Mouse (Mus musculus) urinary bladder, adult 18-20 months (tissue): ENCODE results near the gene Usp21.

Experiments used
- DNase-seq, 2 experiments: peaks; one replicate each; pipeline ENCODE4 v3.0.0; 2022; ENCODE audit warnings: low spot score in 2 of 2, mixed read lengths in 2 of 2

The Usp21 gene

DNA sequence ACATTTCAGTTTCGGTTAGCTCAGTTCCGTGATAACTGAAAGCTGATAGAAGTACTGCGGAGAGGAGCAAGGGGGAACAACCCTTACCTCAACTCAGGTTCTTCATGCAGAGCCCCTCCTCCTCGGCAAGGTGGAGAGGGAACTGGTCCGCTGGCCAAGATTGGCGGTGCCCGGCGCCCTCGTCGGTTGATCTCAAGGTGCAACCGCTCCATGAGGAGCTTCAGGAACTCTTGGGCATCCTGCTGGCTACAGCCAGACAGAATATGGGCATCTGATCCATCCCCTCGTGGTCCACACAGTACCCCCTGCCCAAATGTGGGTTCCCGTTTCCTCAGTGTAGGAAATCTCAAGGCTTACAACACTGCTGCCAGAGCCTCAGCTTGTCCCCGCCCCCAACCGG is 3.3 kb downstream of the Usp21 start:
- no peak for DNase-seq

DNA sequence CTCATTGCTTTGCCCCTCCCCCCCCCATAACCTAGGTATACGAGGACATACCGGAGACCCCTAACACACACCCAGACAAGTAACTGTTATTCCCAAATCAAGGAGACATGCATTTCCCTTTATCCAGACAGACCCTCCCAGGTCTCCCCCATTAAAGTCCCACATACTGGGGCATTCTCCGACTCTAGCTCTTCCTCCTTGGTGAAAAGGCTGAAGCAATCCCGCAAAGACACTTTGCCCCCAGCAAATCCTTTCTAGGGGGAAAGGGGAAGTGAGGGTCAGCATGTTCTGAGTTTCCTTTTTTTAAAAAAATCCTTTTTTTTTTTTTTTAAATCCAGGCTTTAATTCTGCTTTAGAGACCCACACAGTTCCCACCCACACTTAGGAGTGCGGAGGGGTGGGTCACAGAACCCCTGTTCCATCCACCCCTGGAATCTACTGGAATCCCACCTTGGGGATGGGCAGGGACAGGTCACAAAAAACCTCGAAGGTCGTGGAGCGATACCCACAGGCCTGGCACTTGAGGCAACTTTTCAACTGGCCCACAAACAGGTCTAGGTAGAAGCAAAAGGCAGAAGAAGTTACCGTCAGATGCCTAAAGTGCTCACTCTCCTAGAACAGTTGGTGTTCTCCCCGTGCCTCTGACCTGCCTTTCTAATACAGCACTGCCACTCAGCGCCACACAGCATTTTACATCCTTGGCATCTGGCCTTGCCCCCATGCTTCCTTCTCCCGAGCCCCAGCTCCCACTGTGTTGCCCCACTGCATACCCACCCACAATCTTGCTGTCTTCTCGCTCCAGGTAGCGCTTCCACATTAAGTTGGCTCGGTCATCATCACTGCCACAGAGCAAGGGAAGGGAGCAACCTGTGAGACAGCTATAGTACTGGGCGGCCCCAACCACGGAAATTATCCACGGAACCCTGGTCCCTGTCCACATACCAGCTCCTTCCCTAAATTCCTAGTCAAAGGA is 4.3 kb downstream of the Usp21 start:
- DNase-seq, result no peak

DNA sequence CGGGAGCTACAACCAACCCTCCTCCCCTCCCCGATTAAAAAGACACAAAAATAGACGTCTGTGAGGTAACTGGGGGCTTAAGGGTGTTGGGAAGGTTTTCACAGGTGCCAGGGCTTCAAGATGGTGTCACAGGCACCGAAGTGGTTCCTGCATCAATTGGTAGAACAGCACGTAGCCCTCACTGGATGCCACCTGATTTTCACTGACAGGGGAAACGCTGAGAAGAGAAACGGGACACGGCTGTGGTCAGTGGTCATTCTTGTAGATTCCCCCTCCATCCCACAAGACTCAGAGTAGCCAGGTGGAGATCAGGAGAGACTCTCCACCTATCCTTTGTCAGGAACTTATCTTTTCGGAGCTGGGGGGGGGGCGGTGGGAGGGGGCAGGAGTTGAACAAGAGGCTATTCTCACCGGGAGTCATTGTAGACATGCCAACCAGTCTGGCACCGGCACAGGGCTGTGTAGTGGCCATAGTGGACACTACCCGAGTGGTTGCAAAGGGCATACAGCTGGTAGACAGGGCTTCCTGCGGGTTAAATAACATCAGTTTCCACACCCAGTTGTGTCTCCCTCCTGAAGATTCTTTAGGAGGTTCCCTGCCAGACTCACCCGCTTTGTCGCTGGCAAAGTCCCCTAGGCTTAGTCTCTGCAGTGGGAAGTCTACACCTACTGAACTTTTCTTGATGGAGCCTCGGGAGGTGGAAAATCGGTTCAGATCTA is 5.5 kb downstream of the Usp21 start:
- peak in 1 of 2 experiments; percentile 0 for DNase-seq

DNA sequence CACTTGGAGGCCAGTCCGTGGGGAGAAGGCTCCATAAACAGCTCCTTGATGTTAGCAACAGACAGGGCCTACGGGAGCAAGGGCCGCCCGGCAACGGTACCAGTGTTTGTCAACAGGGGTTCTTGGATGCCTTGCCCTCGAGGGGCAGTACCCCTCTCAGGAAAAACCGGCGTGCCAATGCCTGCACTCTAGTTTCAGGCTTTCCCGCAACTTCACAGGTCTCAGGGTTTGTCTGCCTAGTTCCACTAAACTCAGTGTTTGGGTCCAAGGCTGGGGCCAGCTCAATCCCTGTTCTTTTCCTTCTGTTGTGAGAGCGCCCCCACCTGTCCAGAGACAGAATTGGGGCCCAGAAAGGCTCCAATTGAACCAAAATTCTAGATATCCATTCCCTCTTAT is 6.3 kb downstream of the Usp21 start:
- DNase-seq, result peak; percentile 67 to 88

DNA sequence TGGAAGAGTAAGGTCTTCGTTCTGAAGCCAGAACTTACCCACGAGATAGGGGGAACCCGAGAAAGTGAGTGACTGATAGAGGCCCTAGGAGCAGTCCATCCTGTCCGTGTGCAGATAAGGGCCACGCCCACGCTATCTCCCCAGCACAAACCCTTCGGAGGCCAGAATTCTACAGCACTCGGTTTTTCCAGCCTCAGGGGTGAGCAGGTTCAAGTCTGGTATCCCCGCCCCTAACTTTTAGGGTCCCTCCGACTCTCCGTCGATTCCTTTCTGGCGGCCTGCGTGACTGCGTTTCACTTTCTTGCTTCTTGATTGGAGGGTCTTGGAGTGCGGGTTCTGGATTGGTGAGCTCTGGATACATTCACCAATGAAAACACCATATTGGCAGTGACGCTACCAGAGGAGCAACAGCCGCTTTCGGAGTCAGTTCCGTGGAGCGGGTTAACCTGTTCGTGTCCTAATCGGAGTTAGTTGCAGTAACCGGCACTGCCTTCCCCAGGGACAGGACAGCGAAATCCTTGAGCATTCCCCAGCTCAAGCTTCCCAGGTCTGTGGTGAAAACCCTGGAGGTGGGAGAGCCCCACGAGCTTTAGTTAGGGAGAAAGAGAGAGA is 6.8 kb downstream of the Usp21 start, which contains the start of gene Ppox:
TSS of gene Ppox (minus strand) at position 271 of the 612 bp plus-strand sequence.
- peak; percentile 73 to 93 for DNase-seq

DNA sequence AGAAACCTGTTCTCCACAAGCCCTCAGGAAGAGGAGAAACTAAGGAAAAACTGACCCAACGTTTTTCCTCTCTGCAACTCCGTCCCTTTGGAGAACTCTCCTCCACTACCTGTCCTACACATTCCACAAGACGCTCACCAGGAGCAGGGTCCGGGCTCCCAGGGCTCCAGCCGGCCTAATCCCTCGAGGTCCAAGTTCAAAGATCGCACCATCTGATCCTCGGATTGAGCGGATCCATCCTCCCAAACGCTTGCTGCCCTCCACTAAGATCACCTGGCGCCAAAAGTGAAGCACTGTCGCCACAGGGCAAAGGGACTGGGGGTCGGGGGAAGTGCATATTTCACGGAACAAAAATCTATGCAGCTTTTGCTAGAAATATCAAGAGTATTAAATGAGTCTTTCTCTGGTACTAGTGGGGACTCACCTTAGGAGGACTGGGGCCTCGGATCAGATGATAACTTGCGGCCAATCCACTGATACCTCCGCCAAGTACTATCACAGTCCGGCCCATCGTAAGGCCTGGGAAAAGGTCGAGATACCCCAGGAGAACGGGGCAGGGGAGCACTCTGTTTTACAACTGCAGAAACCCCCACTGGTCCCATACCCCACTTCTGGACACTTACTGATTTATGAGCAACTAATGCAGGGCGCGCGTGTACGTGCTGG is 7.4 kb downstream of the Usp21 start:
- DNase-seq, result no peak

DNA sequence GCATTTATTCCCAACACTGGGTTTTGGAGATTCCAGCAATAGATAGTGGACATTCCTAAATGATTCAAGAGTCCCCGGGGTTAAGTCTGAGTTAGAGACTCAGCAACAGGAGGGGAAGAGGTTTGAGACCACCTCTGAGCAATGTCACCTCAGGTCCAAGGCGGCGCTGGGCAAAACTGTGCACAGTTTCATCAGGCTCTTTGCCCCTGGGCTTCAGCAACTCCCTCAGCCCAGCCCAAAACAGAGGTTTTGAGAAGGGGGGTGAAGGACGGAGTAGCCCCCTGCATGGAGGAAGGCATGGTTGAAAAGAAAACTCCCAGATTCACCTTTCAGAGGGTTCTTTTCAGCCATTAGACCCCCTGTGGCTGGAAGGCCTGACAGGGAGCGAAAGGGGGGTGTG is 8.1 kb downstream of the Usp21 start:
- DNase-seq, result no peak

DNA sequence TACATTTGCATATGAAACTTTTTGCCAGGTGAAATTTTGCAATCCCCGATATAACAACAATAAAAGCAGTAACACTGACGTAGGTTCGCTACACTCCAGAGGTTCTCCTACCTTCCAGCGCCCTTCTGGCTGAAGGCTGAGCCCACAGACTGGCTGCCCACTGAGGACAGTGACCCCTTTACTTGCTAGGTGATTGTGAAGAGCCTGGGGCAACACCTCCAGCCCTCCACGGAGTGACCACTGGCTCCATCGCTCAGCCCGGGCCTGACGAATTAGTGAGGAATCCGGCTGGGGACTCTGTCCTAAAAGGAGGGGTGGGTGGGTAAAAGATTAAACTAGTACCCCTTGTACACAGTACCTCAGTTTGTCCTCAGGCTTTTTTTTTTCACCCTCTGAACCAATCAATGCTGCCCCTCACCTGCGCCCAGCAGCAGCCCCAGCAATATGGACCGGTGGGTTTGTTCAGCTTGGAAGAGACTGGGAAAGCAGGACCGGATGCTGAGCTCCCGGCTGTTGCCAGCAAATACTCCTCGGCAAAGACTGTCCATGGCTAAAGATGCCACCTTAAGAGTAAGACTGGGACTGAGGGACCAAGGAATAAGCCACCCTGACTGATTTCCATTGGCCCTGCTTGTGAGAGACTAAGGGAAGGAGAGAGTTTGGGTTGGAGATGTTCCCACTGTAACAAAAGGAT is 8.6 kb downstream of the Usp21 start:
- DNase-seq, result no peak

DNA sequence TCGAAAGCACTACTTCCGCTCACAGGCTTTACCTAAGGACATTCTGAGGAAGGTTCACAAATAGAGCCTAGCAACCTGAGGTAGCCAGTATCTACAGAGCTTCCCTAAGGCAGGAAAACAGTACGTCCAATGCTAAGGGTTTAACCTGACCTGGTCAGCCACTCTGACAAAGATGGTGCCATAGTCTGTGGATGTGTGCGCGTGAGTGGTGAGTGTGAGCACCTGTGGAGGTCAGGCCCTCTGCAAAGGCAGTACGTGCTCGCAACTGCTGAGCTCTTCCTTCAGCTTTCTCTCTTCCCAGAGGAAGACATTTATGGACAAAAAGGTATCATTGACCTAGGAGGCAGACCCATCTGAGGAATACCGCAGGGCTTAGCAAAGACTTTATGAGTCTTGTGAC is 9.4 kb downstream of the Usp21 start:
- no peak for DNase-seq

DNA sequence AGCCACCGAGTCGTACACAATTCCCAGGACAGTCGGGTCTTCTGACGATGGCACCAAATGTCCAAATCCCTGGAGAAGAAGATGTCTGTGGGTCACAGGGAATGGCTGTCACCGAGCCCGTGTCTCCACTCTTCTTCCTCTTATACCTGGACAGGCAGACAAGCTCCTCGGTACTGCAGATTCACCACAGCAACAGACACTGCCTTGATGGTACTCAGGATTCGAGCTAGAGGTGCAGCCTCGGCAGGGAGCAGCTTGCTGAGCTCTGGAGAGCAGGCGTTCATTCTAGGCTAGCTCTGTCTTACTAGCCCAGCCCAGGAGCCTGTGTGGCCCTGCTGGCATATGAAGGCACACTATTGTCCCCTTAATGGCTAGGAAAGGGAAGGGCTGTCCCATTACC is 10.1 kb downstream of the Usp21 start:
- no peak for DNase-seq

- DNase-seq, result no peak
Observed at GRCm38 (mm10) chr1:171276110-171276748, 11.6 kb downstream of the Usp21 start.

DNA sequence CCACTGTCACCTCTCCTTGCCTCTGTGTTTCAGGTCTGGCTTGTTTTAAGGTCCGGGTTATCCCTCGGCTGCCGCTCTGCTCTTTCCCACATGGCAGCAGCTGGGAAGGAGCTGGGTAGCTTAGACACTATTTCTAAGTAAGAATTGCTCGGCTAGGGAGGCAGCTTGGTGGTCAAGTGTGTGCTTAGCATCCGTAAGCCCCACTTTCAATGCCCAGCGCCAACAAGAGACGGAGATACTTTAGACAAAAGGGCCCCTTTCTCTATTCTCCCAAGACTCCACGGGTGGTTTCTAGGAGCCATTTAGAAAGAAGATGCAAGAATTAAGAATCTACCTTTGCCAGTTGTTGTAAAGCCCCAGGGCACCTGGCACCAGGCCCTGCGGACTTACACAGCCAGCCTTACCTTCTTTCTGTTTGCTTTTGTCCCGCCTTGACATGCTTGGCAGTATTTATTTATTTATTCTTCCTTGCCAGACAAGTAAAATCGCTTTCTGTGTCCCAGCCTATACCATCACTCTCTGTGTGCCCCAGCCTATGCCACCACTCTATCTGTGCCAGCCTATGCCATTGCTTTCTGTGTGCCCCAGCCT is 12.6 kb downstream of the Usp21 start:
- peak in 1 of 2 experiments; percentile 65 for DNase-seq

DNA sequence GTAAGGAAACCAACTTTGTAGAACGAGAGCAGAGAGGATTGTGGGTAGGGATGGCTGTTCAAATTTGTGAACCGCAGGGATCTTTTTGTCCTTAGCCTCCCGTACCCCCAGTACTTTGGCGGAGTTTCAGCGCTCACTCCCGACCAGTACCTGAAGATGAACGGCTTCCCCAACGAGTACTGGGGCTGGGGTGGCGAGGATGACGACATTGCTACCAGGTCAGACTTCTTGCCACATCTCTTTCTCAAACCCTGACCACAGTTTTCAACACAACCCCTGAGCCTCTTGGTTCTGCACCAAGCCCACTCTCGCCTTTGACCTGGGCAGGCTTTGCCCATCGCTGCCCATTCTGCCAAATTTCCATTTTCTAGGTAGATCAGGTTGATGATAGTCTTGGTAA is 13.6 kb downstream of the Usp21 start:
- no peak for DNase-seq

DNA sequence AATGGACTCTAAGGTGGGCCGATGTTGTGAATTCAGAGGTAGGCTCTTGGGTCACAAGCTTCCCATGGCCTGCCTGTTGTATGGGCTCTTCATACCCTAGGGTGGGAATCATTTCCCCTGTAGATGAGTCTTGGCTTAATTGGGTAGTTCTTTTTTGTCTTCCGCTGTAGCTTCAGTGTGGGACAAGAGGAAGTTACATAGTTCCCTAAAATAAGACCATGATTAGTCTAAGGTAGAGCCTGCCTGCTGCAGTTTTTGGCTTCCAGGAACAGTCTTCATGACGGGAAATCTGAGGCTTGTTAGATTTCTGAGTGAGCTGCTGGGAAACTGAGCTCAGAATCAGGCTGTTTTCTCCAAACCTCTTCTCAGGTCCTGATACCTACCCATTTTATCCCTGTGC is 15.7 kb downstream of the Usp21 start:
- DNase-seq, result no peak

GRCm38 (mm10) chr1:171271622-171272021 is 16.2 kb downstream of the Usp21 start:
- no peak for DNase-seq

- DNase-seq, result no peak
Observed at GRCm38 (mm10) chr1:171271196-171271595, 16.6 kb downstream of the Usp21 start.

DNA sequence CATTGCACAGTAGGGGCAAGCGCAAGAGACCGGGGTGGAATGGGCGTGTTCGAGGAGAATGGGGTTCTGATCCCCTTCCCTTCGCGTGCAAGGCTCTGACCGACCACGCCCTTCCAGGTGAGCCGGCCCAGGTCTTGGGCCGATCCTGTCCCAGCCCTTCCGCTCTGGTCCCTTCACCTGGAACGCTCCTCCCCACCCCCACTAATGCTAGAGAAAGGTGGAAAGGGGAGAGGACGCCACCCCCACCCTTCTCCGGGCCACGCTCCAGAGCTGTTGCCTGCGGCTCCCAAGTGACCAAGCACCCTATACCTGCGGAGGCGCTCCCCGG is 17.3 kb downstream of the Usp21 start:
- DNase-seq, result peak; percentile 55 to 70

DNA sequence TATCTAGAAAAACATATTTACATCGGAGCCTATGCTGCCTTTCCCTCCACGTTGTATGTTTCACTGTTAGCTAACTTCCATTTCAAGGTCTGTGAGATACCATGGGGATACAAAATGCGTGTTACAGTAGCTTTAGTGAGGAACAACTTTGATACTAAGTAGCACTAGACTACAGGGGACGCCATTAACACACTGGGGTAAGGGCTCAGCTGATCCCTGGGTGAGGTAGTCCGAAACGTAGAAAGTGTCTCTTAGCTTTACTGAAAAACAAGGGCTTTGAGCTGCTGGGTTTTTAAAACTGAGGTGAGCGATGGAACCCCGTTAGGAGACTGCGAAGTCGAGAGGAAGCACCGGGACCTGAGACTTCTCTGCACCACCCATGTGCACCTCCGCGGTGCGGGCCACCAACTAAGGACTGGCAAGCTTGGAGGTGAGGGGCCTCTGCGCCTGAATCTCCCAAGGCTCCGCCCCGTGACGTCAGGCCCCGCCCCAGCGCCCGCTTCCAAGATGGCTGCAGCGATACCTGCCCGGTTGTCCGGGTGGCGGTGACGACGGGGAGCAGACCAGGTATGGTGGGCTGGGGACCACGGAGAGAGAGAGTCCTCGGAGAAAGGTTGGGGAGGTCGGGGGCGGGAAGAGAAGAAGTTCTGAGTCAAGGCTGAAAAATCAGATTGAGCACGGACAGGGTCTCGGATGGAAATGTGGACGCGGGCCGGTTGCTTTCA is 17.8 kb downstream of the Usp21 start, which contains the start of gene B4galt3:
TSS of gene B4galt3 (plus strand) at position 481 of the 725 bp plus-strand sequence.
- DNase-seq, result peak; percentile 94 to 99

DNA sequence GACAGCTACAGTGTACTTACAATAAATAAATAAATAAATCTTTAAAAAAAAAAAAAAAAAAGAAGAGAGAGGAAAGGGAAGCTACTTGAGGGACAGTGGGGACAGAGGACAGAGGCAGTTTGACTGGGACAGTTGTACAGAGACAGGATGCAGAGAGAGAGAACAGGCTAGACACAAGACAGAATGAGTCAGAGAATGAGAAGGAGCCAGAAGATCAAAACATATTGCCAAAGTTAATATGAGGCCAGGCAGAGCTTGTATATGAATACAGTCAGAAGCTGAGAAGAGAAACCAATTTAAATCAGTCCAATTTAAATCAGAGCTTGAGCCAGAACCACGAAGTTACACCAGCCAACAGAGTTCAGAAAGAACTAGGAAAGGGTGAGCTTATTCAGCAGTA is 19.4 kb downstream of the Usp21 start:
- DNase-seq, result no peak
